Mouse (Mus musculus) ZHBTc4 (cell line): ENCODE data around the gene Fau.
A peak's percentile ranks its signal among the peaks of the same experiment; 100 is the strongest.

Source experiments
- DNase-seq: peaks from one replicate; pipeline ENCODE4 v3.0.0-alpha.2; 2011; ENCODE audit warnings: low read depth, low spot score

The Fau gene

GRCm38 (mm10) chr19:6070571-6071250 lies 13.1 kb downstream of the Fau start:
- peak; percentile 84 for DNase-seq

- no peak for DNase-seq
Measured at GRCm38 (mm10) chr19:6071261-6071660, 13.6 kb downstream of the Fau start.

GRCm38 (mm10) chr19:6073889-6074288 lies 16.2 kb downstream of the Fau start:
- DNase-seq, result no peak

GRCm38 (mm10) chr19:6076564-6077393 lies 19.1 kb downstream of the Fau start, which contains the start of gene Vps51:
TSS of gene Vps51 (minus strand) at chr19:6077231.
- DNase-seq, result peak; percentile 96

GRCm38 (mm10) chr19:6079983-6080480 lies 22.4 kb downstream of the Fau start, which contains the start of gene Tmem262:
TSS of gene Tmem262 (plus strand) at chr19:6080033.
- DNase-seq, result no peak

- no peak for DNase-seq
Measured at GRCm38 (mm10) chr19:6082156-6082555, 24.5 kb downstream of the Fau start, which contains the start of gene Gm28374. TSS of gene Gm28374 (minus strand) at chr19:6082256.

- peak; percentile 99 for DNase-seq
Measured at GRCm38 (mm10) chr19:6084478-6085248, 27.0 kb downstream of the Fau start, which contains the start of the genes Zfpl1 and Cdca5. TSS of gene Zfpl1 (minus strand) at chr19:6084956. TSS of gene Cdca5 (plus strand) at chr19:6084983.

GRCm38 (mm10) chr19:6085417-6085879 lies 27.8 kb downstream of the Fau start:
- peak; percentile 96 for DNase-seq

- DNase-seq, result peak; percentile 58
Measured at GRCm38 (mm10) chr19:6088841-6089240, 31.2 kb downstream of the Fau start.

GRCm38 (mm10) chr19:6094119-6094518 lies 36.5 kb downstream of the Fau start, which contains the start of gene AC131692.1:
TSS of gene AC131692.1 (plus strand) at chr19:6094419.
- DNase-seq, result no peak

- no peak for DNase-seq
Measured at GRCm38 (mm10) chr19:6097847-6098246, 40.2 kb downstream of the Fau start.

- no peak for DNase-seq
Measured at GRCm38 (mm10) chr19:6101186-6101585, 43.5 kb downstream of the Fau start.

GRCm38 (mm10) chr19:6102169-6102853 lies 44.7 kb downstream of the Fau start:
- DNase-seq, result no peak

- DNase-seq, result no peak
Measured at GRCm38 (mm10) chr19:6104476-6104875, 46.8 kb downstream of the Fau start.

- no peak for DNase-seq
Measured at GRCm38 (mm10) chr19:6105586-6105985, 47.9 kb downstream of the Fau start, which contains the start of gene Naaladl1. TSS of gene Naaladl1 (plus strand) at chr19:6105782.
